In genomic region chr13:3547856-3548255, GRCm38 (mm10) we compare ENCODE assay signal across 24 mouse cellular contexts. TPM values are rescaled to one million over a fixed set of nuclear protein-coding genes. Genes with fewer than 3 reads are reported as not detected.
DNase-seq lines count a peak whose midpoint lies in the region; ATAC-seq and TF ChIP-seq lines count a peak whose summit lies in the region.
"Had no signal": no experiment of that assay in that cellular context is flagged by ENCODE, and none has a peak within 500 bp of the region (broad histone marks: within the 10 kb centered on the region; RNA-seq: fewer than 3 reads in every experiment).

No protein-coding gene starts in this region.

- WGBS in embryonic facial prominence, embryonic 15.5 days, result 87% methylated on average over 6 of the region's 6 CpGs
- 92% methylated on average over 6 of the region's 6 CpGs for WGBS in embryonic facial prominence, embryonic 10.5 days
- WGBS in hindbrain, embryonic 16.5 days, result 88% methylated on average over 6 of the region's 6 CpGs
- WGBS in hindbrain, embryonic 13.5 days, result 94% methylated on average over 6 of the region's 6 CpGs

- no peak for ATAC-seq in embryonic facial prominence, embryonic 15.5 days (ENCODE audit: insufficient number of reproducible peaks, low FRiP score, low TSS enrichment, low read depth)
- 0 out of 2 replicates have a peak, but pooled peaks have one; percentile 15 for ATAC-seq in hindbrain, embryonic 16.5 days
- ATAC-seq in hindbrain, embryonic 13.5 days (ENCODE audit: low FRiP score), result no peak
- ATAC-seq: forebrain, embryonic 13.5 days; midbrain, embryonic 16.5 days had no signal

- no peaks in the 10 kb centered on the region for H3K9me3 ChIP-seq in embryonic facial prominence, embryonic 15.5 days (replicated peaks)
- no peaks in the 10 kb centered on the region for H3K9me3 ChIP-seq in embryonic facial prominence, embryonic 10.5 days
- no peaks in the 10 kb centered on the region for H3K9me3 ChIP-seq in hindbrain, embryonic 16.5 days (ENCODE audit: control insufficient read depth, low read length)
- no peaks in the 10 kb centered on the region for H3K9me3 ChIP-seq in hindbrain, embryonic 13.5 days
- no peaks in the 10 kb centered on the region for H3K9me3 ChIP-seq in CH12.LX (replicated peaks; ENCODE audit: low read length)
- H3K9me3 ChIP-seq in megakaryocyte, embryonic 14.5 days, result no peaks in the 10 kb centered on the region
- H3K9me3 ChIP-seq: forebrain, embryonic 13.5 days; hindbrain, embryonic 12.5 days; neural tube, embryonic 12.5 days had no signal

- peaks cover 65% of the 10 kb centered on the region for H3K79me2 ChIP-seq in CH12.LX (replicated peaks; ENCODE audit: control insufficient read depth, extremely low read depth, insufficient read depth, poor library complexity, severe bottlenecking)

- TF ChIP-seq RAD21 in CH12.LX (IDR thresholded peaks at IDR 0.05; ENCODE audit: low read depth, low read length), result no peak

- no peak for TF ChIP-seq CTCF in CH12.LX (conservative IDR thresholded peaks at IDR 0.05 in 1 of 2, IDR thresholded peaks at IDR 0.05 in 1 of 2; ENCODE audit: low read depth in 2 of 2, low read length in 2 of 2)

- H3K27ac ChIP-seq in embryonic facial prominence, embryonic 15.5 days (replicated peaks), result 0 out of 2 replicates have a peak overlapping the region, but pooled peaks have one; percentile 13
- no peak overlapping the region for H3K27ac ChIP-seq in embryonic facial prominence, embryonic 10.5 days (replicated peaks)
- no peak overlapping the region for H3K27ac ChIP-seq in hindbrain, embryonic 16.5 days (ENCODE audit: low read depth, low read length)
- H3K27ac ChIP-seq in hindbrain, embryonic 13.5 days, result no peak overlapping the region
- H3K27ac ChIP-seq in CH12.LX (ENCODE audit: insufficient read depth, low read depth), result no peak overlapping the region
- H3K27ac ChIP-seq: forebrain, embryonic 13.5 days; hindbrain, embryonic 12.5 days; liver, embryonic 14.5 days; macrophage; neural tube, embryonic 12.5 days had no signal

- in situ Hi-C loops in CH12.LX (cut with MboI; ENCODE audit: low pct_ligation_motif_present, low pct_unique_long_range_greater_than_20kb, low sequenced_read_pairs), result loop anchor here (10.0 to 25.0 kb wide), 2 partner anchors 47 to 136 kb away; no protein-coding TSS in a partner anchor

- H3K4me2 ChIP-seq in embryonic facial prominence, embryonic 15.5 days (replicated peaks), result no peak overlapping the region
- no peak overlapping the region for H3K4me2 ChIP-seq in hindbrain, embryonic 16.5 days (ENCODE audit: low read length)
- H3K4me2 ChIP-seq in hindbrain, embryonic 13.5 days, result no peak overlapping the region
- no peak overlapping the region for H3K4me2 ChIP-seq in CH12.LX (ENCODE audit: insufficient read depth, low read depth, poor library complexity, severe bottlenecking)
- H3K4me2 ChIP-seq: forebrain, embryonic 13.5 days; hindbrain, embryonic 12.5 days; midbrain, embryonic 11.5 days; neural tube, embryonic 12.5 days had no signal

- dilution Hi-C loops in CH12.LX (cut with MboI; ENCODE audit: extremely low pct_ligation_motif_present, extremely low pct_unique_long_range_greater_than_20kb, low sequenced_read_pairs), result no loop called here

- TF ChIP-seq POLR2A in CH12.LX (IDR thresholded peaks at IDR 0.05; ENCODE audit: low read depth, low read length), result no peak

- H3K36me3 ChIP-seq in embryonic facial prominence, embryonic 15.5 days, result peaks cover 21% of the 10 kb centered on the region
- H3K36me3 ChIP-seq in embryonic facial prominence, embryonic 10.5 days (replicated peaks), result peaks cover 82% of the 10 kb centered on the region
- peaks cover 4% of the 10 kb centered on the region; the same call in 1 of the 2 replicates for H3K36me3 ChIP-seq in hindbrain, embryonic 16.5 days (ENCODE audit: control insufficient read depth, insufficient read depth, low read length)
- H3K36me3 ChIP-seq in hindbrain, embryonic 13.5 days, result peaks cover 27% of the 10 kb centered on the region
- peaks cover 15 to 78% of the 10 kb centered on the region in 2 experiments for H3K36me3 ChIP-seq in CH12.LX (replicated peaks in 1 of 2; ENCODE audit: control insufficient read depth in 1 of 2, insufficient read depth in 1 of 2, low read length in 1 of 2)
- H3K36me3 ChIP-seq in megakaryocyte, embryonic 14.5 days (replicated peaks; ENCODE audit: low read length), result peaks cover 85% of the 10 kb centered on the region

- DNase-seq in embryonic facial prominence, embryonic 10.5 days (ENCODE audit: low spot score), result no peak
- no peak for DNase-seq in CH12.LX (ENCODE audit: extremely low read depth)
- DNase-seq in yolk sac, embryonic 10.5 days (ENCODE audit: low spot score), result no peak
- no peak for DNase-seq in thymus, postnatal 10 days (ENCODE audit: low spot score in 2 of 2)
- DNase-seq: adrenal gland, postnatal 14 days; kidney, adult 18-20 months; layer of hippocampus, postnatal 36 days; left cerebral cortex, postnatal 4 days; right cerebral cortex, adult 18-20 months; spleen, adult 18-20 months; thymus, adult 18-20 months; thymus, postnatal 36 days had no signal

- no peak for TF ChIP-seq EP300 in CH12.LX (IDR thresholded peaks at IDR 0.05; ENCODE audit: low read length)

- no peaks in the 10 kb centered on the region for H3K27me3 ChIP-seq in embryonic facial prominence, embryonic 15.5 days
- no peaks in the 10 kb centered on the region for H3K27me3 ChIP-seq in embryonic facial prominence, embryonic 10.5 days (replicated peaks; ENCODE audit: low read depth, poor library complexity, severe bottlenecking)
- H3K27me3 ChIP-seq in hindbrain, embryonic 16.5 days (replicated peaks; ENCODE audit: control insufficient read depth, insufficient read depth, low read length), result no peaks in the 10 kb centered on the region
- no peaks in the 10 kb centered on the region for H3K27me3 ChIP-seq in hindbrain, embryonic 13.5 days
- H3K27me3 ChIP-seq in CH12.LX (replicated peaks), result no peaks in the 10 kb centered on the region
- no peaks in the 10 kb centered on the region for H3K27me3 ChIP-seq in megakaryocyte, embryonic 14.5 days (replicated peaks)
- H3K27me3 ChIP-seq: forebrain, embryonic 13.5 days; hindbrain, embryonic 12.5 days; neural tube, embryonic 12.5 days had no signal

- H3K9ac ChIP-seq in embryonic facial prominence, embryonic 15.5 days, result no peak overlapping the region
- no peak overlapping the region for H3K9ac ChIP-seq in hindbrain, embryonic 16.5 days (ENCODE audit: low read depth, low read length)
- no peak overlapping the region for H3K9ac ChIP-seq in hindbrain, embryonic 13.5 days
- no peak overlapping the region for H3K9ac ChIP-seq in CH12.LX (ENCODE audit: insufficient read depth, low read depth)
- H3K9ac ChIP-seq: forebrain, embryonic 13.5 days; hindbrain, embryonic 12.5 days; liver, embryonic 14.5 days; neural tube, embryonic 12.5 days had no signal

- H3K4me3 ChIP-seq in embryonic facial prominence, embryonic 15.5 days (replicated peaks), result no peak overlapping the region
- H3K4me3 ChIP-seq in embryonic facial prominence, embryonic 10.5 days, result no peak overlapping the region
- H3K4me3 ChIP-seq in hindbrain, embryonic 16.5 days (ENCODE audit: low read length), result no peak overlapping the region
- no peak overlapping the region for H3K4me3 ChIP-seq in hindbrain, embryonic 13.5 days
- no peak overlapping the region for H3K4me3 ChIP-seq in CH12.LX (replicated peaks in 1 of 3; ENCODE audit: low read depth in 2 of 3, low read length in 2 of 3, poor library complexity in 1 of 3)
- H3K4me3 ChIP-seq in megakaryocyte, embryonic 14.5 days (replicated peaks), result peak overlapping the region; percentile 69
- H3K4me3 ChIP-seq: forebrain, embryonic 13.5 days; hindbrain, embryonic 12.5 days; myocyte; neural tube, embryonic 12.5 days had no signal

- H3K4me1 ChIP-seq in embryonic facial prominence, embryonic 15.5 days, result peaks cover 14% of the 10 kb centered on the region; the same call in 1 of the 2 replicates
- no peaks in the 10 kb centered on the region for H3K4me1 ChIP-seq in embryonic facial prominence, embryonic 10.5 days
- H3K4me1 ChIP-seq in hindbrain, embryonic 16.5 days (ENCODE audit: control insufficient read depth, insufficient read depth, low read depth, low read length), result no peaks in the 10 kb centered on the region; the same call in 1 of the 2 replicates
- peaks cover 29% of the 10 kb centered on the region for H3K4me1 ChIP-seq in hindbrain, embryonic 13.5 days (replicated peaks)
- peaks cover 0 to 31% of the 10 kb centered on the region in 2 experiments; a peak in 1 of 4 replicates for H3K4me1 ChIP-seq in CH12.LX (ENCODE audit: control insufficient read depth in 1 of 2, insufficient read depth in 2 of 2)
- H3K4me1 ChIP-seq in megakaryocyte, embryonic 14.5 days, result peaks cover 68% of the 10 kb centered on the region
- H3K4me1 ChIP-seq: hindbrain, embryonic 12.5 days; neural tube, embryonic 12.5 days had no signal

TF ChIP-seq in CH12.LX, 34 proteins besides CTCF, POLR2A, EP300 and RAD21:
- TF ChIP-seq NELFE (IDR thresholded peaks at IDR 0.05; ENCODE audit: low read depth, low read length) (no peak), CHD1 (IDR thresholded peaks at IDR 0.05; ENCODE audit: low read depth, low read length) (no peak), MAFK (IDR thresholded peaks at IDR 0.05; ENCODE audit: insufficient replicate concordance, low read length) (peak; percentile 73)

RNA-seq across cellular contexts. Expression of gene Gdi2, which starts 10.0 kb away (rescaled TPM):
- polyA plus RNA-seq in embryonic facial prominence, embryonic 15.5 days (2015; fragmentation: Nextera tagmentation; extraction: Ambion mirVana), result 398 TPM in 2 replicates
- polyA plus RNA-seq in embryonic facial prominence, embryonic 10.5 days (2016; fragmentation: Nextera tagmentation; extraction: Ambion mirVana), result 429 and 432 TPM in 2 replicates
- polyA plus RNA-seq in hindbrain, embryonic 16.5 days (2015; fragmentation: Nextera tagmentation; extraction: Ambion mirVana), result 414 and 419 TPM in 2 replicates
- polyA plus RNA-seq in hindbrain, embryonic 13.5 days (2015; fragmentation: Nextera tagmentation; extraction: Ambion mirVana), result 443 and 449 TPM in 2 replicates
- total RNA-seq in CH12.LX (2012; rRNA removed) (249 and 263 TPM in 2 replicates), CH12.LX (2014; rRNA removed) (609 and 719 TPM in 2 replicates)
- 628 and 655 TPM in 2 replicates for polyA plus RNA-seq in CH12.LX (2012; ENCODE audit: insufficient read length, low read depth)
- polyA plus RNA-seq in megakaryocyte, embryonic 14.5 days (2012; ENCODE audit: insufficient read depth, low replicate concordance), result 121 and 149 TPM in 2 replicates
